Mouse (Mus musculus) brain, embryonic 14.5 days (tissue): ENCODE measurements around the gene Arhgap10.

Experiments
- CTCF ChIP-seq: fragments of 200-500 bp; IDR thresholded peaks from 2 replicates; pipeline ENCODE4 v1.5.1; 2012; ENCODE audit warnings: inconsistent platforms, mild to moderate bottlenecking, moderate library complexity, borderline replicate concordance; ENCODE audit not compliant: insufficient read depth, insufficient read length; ENCODE audit errors: extremely low read depth
- POLR2A ChIP-seq: fragments of 200-500 bp; IDR thresholded peaks from 2 replicates; pipeline ENCODE4 v1.6.1; 2012; ENCODE audit warnings: mild to moderate bottlenecking, inconsistent platforms, borderline replicate concordance; ENCODE audit not compliant: poor library complexity, insufficient read depth, insufficient read length, severe bottlenecking; ENCODE audit errors: extremely low read depth

- TF ChIP-seq CTCF (no peak), POLR2A (no peak)
Observed at GRCm38 (mm10) chr8:77370308-77370707, 147.4 kb downstream of the Arhgap10 start.
